Mouse (Mus musculus): ENCODE data around the gene Cilp.
"Not testable (repeated sequence)": the region's sequence is repeated elsewhere in the genome, so short reads cannot be mapped to it uniquely, and the experiment has no call there.

Cilp gene

DNA sequence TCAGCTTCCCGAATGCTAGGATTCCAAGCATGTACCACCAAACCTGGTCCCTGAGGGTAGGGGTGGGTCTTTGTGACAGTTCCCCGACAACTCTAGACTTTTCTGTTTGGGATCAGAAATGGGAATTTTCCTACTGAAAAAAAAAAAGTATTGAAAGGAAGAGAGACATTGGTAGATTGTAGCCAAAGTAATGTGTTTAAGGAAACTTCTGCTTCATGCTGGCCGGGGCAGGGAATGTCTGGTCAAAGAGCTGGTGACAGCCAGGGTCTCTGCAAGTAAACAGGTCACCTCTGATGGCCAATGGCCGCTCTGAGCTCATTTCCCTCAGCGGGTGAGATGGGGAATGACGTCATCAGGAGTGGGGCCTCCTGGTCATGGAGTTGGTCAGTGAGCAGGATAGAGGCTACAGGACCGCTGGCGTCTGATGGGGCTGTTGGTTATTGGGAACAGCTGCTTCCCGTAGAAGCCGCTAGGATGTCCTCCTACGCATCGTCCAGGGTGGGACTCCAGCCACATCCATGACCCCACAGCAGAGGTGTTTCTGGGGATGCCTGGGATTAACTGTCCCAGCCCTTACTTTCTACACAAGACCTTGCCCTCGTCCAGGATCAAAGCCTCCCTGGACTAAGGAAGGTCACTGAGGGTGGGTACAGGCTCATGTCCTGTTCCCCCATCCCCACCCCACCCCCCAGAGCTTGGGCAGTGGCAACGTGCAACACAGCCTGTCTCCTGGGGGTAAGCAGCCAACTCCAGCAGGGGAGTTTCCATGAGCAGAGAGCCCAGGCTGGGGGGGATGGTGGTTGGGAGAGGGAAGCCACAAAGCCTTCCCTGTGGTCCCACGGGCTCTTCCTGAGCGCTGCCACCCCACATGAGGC is 17.2 kb upstream of the Cilp start:
- DNase-seq (ENCODE audit: extremely low read depth, low read depth): no peak

DNA sequence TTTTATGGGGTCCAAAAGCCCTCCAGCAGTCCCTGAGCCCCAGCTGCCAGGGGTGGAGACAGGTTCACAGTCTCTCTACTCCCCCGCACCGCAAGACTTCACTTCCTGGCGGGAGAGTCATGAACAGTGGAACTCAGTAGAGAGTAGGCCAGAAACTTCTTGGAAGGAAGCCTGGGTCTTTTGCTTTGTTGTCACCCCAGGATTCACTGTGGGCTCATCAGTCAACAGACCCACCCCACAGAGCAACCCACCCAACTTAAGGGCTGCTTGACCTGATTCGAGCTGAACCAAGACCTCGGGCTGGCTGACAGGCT is 16.6 kb upstream of the Cilp start:
- no peak for DNase-seq (ENCODE audit: extremely low read depth, low read depth)

DNA sequence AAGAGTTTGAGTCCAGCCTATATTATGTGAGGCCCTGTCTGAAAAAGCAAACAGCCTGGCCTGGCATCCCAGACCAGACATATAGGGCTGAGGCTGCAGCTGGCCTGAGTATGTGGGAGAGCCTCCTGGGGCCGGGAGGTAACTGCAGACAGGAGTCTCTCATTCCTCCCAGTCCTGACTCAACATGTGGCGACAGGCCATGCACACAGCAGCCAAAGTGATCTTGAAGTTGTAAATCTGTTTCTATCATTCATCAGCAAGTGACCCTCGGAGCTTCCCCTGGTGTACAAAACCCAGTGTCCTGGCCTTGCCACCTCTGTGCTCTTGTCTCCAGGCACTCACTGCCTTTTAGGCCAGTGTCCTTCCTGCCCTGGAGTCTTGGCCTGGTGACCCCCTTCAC is 13.0 kb upstream of the Cilp start:
- DNase-seq (ENCODE audit: extremely low read depth, low read depth): no peak

DNA sequence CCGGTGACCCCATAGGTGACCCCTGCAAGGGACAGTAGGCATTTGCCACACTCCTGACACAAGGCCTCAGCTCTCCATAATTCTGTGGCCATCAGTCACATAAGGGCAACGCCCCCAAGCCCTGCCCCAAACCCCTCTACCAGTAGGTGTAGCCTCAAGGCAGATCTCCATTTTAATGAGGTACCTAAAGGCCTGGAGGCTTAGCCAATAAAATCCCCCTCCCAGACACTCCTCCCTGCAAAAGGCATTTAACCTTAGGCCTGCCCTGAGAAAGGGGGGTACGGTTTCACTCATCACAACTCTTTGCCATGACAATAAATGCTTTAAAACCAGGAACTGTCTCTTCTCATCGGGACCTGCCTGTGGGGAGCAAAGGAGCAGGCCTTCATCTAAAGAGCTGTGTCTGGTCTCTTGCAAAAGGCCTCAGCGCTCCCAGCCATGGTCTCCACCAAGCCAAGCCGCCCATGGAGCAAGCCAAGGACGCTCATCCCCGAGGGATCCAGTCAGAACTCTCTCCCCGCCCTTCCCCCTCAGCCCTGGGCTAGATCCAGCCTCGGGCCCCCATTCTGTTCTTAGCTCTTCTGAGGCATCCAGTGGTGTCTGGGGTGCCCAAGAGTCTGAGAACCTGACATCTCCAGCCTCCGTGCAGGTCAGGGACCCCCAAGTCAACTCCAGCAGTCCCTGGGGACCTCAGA is 8.9 kb upstream of the Cilp start:
- no peak for DNase-seq (ENCODE audit: extremely low read depth, low read depth)

DNA sequence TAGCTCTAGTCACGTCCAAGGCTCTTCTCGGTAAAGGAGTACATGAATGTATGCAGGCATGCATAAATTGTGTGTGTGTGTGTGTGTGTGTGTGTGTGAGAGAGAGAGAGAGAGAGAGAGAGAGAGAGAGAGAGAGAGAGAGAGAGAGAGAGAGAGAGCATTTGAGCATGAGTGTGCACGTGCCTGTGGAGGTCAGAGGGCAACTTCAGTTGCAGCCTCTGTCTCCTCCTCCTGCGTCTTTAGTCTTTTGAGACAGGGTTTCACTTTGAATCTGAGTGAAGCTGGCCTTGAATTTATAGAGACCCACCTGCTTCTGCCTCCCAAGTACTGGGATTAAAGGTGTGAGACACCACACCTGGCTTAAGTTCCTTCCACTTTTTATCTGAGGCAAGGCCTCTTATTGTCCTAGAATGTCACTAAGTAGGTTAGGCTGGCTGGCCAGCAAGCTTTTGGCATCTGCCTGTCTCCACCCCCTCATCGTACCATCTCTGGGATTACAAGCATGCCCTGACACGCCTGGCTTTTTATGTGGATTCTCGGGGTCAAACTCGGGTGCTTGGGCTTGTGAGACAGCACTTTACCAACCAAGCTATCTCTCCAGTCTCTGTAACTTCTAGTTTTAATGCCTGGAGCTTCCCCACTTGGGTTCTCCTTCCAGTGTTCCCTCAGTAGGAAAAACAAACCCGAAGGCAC is 7.6 kb upstream of the Cilp start:
- DNase-seq (ENCODE audit: extremely low read depth, low read depth): no peak

DNA sequence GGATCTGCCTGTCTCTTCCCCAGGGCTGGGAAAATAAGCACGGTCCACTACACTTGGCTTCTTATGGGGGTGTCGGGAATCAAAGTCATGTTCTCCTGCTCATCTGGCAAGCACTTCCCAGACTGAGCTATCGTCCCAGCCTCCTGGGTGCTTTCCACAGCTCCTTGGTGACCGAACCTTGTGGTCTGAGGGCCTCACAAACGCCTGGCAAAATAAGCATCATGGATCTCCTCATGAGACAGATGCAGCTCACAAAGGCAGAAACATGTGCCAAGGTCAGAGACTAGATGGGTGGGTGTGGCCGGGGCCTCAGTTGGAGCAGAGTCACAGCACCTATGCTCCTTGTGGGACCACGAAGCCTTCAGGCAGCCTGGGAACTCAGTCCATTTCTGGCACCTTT is 5.6 kb upstream of the Cilp start:
- DNase-seq (ENCODE audit: extremely low read depth, low read depth): no peak

DNA sequence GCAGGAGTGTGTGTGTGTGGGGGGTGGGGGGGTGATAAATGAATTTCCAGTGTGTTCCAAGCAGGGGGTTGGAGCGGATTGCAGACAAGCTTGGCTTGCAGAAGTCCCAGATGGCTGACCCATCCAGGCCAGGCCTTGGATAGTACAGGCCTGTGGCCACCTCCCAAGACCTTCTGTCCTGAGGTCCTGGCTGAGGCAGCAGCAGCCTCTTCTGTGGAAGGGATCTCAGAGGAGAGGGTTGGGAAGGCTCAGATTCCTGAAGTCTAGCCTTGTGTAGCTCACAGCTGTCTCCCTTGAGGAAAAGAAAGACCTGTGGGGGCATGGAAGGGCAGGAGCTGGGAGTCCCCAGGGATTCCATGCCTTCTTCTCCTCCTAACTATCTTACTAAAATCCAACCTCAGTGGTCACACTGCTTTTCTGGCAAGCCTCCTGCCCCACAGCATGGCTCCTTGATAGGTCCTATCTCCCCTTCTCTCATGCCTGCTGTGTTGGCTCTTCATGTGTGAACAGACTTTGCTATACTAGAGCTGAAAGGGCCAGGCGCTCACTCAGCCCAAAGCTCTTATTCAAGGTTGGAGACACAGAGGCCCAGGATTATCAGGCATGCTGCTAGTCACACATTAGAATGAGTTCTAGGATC is 3.3 kb upstream of the Cilp start:
- no peak for DNase-seq (ENCODE audit: extremely low read depth, low read depth)

DNA sequence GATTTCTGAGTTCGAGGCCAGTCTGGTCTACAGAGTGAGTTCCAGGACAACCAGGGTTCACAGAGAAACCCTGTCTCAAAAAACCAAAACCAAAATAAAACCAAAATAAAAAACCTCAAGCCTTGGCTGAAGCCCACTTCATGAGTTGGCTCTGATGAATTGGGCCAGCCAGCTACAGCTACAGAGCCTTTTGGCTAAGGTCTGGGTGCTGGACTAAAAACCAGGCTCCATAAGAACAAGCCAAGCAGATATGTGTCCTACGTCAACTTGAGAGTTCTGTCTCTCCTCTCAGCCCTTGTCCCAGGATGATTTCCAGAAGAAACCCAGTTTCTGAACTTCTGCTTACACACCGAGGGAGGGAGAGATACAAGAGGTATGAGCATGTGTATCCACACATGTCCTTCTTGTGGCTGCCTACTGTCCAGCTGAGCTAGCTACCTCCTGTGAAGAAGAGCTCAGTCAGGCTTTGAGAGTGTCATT is 2.3 kb upstream of the Cilp start:
- DNase-seq (ENCODE audit: extremely low read depth, low read depth): no peak

DNA sequence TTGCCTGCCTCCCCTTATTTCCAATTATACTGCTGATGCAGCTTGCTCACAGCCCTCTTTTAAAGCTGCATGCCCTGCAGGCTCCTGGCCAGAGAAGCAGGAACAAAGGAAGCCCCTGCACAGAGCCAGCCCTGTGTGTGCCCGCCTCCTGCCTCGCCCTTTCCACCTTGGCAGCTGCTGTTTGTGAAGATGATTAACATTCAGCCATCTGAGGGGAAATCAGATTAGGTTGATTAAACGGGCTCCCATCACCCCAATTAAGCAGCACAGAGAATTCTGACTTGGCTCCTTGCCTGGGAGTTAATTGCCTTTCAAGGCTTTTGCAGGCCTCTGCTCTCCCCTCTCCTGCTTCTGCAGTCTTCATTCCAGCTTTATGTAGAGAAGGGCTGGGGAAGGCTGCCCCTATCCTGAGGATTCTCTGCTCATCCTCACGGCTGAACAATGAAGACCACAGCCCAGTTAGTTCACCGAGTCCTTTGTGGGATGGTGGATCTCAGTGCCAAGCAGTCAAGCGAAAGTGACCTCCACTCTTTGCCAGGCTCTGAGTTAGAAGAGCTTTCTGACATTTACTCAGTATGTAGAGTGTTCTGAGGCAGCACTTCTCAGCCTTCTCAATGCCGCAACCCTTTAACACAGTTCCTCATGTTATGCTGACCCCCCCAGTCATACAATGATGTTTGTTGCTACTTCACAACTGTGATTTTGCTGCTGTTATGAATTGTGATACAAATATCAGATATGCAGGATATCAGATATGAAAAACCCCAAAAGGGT is 2.9 kb downstream of the Cilp start:
- DNase-seq (ENCODE audit: extremely low read depth, low read depth): no peak

DNA sequence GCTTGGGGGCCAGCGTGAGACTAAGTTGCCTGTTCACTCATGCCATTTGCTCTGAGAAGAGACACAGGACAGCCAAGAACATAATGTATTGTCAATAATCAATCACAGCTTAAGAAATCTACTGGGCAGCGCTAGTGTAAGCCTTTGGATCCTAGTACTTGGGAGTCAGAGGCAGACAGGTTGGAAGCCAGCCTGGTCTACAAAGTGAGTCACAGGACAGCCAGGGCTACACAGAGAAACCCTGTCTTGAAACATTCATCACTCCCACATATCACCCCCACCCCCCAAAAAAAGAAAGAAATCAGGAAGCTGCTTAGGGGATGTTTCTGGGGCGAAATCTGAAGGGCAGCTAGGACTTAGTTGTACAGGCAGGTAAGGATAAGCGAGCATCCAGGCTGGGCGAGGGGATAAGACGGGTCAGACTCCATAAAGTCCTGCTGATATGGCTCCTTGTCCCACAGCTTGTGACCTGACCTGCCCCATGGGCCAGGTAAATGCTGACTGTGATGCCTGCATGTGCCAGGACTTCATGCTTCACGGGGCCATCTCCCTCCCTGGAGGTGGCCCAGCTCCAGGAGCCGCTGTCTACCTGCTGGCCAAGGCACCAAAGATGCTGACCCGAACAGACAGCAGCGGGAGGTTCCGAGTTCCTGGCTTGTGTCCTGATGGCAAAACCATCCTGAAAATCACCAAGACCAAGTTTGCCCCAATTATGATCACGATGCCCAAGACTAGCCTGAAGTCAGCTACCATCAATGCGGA is 8.2 kb downstream of the Cilp start:
- DNase-seq (ENCODE audit: extremely low read depth, low read depth): no peak

DNA sequence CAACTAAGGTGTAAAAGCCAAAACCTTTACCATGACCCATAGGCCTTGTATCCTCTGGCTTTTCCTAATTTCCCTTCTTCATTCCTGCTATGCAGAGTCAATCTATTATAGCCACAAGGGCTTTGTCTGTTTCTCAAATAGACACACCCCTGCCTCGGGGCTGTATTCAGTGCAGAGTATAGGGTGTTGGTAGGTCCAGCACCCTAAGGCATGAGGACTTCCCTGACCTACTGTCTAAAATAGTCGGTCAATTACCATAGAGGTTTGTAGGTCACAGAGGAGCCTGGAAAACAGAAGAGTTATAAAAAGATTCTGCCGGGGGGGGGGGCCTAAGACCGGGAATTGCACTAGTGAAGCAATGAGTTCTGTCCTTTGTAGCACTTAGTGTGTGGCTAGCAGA is 8.9 kb downstream of the Cilp start:
- DNase-seq (ENCODE audit: extremely low read depth, low read depth): no peak

DNA sequence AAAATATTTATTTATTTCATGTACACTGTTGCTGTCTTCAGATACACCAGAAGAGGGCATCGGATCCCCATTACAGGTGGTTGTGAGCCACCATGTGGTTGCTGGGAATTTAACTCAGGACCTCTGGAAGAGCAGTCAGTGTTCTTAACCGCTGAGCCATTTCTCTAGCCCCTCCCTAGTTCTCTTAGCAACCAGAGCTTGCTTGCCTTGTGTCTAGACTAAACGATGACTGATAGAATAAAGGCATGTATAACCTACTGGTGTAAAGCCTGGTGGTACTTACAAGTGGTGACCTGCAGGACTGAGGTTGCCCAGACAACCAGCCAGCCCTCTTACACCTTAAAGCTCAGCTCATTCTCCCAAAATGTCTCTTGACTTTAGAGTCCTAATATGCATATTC is 9.9 kb downstream of the Cilp start:
- DNase-seq (ENCODE audit: extremely low read depth, low read depth): not testable (repeated sequence)

DNA sequence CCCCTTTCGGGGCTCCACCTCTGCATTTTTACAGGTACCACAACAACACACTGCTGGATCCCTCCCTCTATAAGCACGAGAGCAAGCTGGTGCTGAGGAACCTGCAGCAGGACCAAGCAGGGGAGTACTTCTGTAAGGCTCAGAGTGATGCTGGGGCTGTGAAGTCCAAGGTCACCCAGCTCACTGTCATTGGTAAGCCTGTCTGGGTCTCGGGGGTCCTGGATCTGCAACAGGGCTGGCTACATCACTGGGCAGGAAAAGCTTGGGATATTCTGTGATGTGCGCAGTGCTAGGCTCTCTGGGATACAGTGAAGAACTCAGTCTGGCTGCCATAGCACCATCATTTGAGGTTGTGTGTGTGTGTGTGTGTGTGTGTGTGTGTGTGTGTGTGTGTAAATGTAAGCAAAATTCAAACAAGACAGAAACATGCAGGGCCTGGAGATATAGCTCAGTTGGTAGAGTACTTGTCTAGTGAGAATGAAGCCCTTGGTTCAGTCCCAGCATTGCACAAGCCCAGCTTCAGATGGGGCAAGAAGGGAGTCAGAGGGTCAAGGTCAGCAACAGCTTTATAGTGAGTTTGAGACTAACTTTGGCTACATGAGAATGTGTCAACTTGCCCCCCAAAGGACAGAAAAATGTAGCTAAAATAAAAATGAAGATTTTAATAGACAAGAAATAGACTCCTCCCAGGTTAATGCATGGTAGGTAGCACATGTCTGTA is 11.0 kb downstream of the Cilp start:
- DNase-seq (ENCODE audit: extremely low read depth, low read depth): no peak

DNA sequence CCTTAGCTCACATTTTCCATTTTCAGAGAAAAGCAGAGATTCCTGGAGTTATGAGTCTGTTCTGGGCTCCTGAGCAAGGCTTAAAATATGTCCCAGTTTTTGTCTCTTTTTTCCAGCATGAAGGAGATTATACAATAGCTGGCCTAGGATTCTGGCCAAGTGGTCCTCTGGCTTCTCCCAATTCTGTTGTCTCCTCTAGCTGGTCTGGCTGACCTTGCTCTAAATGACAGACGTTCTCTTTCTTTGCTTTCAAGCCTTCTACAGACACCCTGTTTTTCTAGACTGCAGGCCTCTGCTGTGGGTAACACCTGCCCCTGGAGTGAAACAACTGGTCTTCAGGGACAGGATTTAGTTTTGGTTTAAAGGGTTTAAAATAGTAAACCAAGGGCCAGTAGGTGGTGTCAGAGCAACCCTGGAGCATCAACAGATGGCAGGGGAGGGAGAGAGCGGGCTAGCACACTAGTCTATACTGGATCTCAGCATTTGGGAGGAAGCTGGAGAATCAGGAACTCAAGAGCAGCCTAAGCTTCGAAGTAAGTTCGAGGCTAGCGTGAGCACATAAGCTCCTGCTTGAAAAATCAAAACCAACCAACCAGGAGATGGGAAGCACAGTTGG is 16.7 kb downstream of the Cilp start:
- no peak for DNase-seq (ENCODE audit: extremely low read depth, low read depth)

DNA sequence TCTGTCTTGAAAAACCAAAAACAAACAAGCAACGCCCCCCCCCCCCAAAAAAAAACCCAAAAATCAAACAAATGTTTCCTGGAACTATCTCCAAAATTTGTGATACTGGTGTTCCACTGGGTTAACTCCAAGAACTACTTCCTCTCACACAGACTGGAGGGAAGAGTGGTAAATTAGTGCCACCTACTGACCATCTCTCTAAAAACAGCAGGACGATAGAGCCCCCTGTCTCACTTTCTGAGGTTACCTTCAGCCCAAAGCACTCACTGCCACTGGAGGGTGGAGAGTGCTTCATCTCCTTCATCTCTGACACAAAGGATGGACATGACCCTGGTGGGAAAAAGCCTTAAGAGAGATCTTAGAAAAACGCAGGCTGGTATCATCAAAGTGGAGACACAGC is 18.3 kb downstream of the Cilp start:
- peak; percentile 40 for DNase-seq (ENCODE audit: extremely low read depth, low read depth)

DNA sequence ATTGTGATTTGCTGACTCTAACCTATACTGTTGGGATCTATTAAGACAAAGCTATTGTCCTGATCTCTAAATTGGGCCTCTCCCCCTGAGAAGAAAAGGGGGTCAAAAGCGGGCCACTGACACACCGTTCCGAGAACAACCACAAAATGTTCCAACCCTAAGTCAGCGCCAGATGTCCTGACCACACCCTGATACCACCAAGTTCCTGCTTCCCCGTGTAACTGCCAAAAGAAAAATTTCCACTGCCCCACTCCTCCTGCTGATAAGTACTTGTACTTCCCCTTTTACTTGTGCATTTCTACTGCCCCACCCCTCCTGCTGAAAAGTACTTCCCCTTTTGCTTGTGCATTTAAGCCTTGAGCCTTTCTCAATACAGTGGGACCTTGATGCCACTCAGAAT is 23.3 kb downstream of the Cilp start:
- DNase-seq (ENCODE audit: extremely low read depth, low read depth): peak; percentile 44

DNA sequence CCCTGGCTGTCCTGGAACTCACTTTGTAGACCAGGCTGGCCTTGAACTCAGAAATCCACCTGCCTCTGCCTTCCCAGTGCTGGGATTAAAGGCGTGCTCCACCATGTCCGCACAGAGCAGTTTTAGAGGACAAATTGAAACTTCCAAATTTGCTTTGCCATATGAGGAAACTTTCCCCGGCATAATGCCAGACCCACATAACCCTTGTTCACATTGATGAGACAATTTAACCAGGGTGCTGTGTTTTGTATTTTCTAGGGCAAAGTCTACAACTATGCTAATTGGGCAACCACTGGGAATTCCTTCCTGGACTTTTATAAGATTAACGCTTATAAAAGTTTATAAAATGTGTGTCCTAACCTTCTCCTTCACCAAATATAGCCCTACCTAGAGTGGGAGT is 25.0 kb downstream of the Cilp start:
- no peak for DNase-seq (ENCODE audit: extremely low read depth, low read depth)

DNA sequence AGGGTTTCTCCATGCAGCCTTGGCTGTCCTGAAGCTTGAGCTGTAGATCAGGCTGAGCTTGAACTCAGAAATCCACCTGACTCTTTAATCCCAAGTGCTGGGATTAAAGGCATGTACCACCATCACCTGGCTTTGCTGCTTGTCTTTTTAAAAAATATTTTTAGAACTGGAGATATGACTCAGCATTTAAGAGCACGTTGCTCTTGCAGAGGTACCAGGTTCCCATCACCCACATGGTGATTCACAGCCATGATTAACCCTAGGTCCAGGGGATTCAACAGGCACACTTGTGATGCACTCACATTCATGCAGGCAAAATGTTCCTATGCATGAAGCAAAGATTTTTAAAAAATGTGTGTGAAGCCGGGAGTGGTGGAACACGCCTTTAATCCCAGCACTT is 27.4 kb downstream of the Cilp start:
- DNase-seq (ENCODE audit: extremely low read depth, low read depth): no peak

DNA sequence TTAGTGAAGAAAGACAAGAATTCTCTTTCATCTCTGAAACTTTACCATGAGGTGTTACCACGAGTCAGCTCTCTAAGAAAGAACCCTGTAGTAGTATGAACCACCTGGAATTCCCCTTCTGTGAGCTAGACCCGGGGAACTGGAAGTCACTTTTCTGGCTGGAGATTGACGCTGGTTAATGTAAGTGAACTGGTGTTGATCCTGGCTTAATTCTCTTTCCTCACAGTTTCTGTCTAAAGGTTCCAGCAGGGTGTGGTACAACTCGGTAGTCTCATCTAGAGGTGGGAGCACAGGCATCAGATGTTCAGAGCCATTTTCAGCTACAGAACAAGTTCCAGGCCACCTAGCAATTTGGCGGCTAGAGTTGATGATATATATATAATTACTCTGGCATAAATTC is 28.1 kb downstream of the Cilp start:
- DNase-seq (ENCODE audit: extremely low read depth, low read depth): peak; percentile 29

Measured in MEL-GATA-1-ER (cell line).